Mouse (Mus musculus) testis, adult 2 months (tissue): Measurements from ENCODE around the gene Ano1. TPM values are rescaled to one million over a fixed set of nuclear protein-coding genes. Genes with fewer than 3 reads are reported as not detected.

Source experiments
- H3K27ac ChIP-seq: fragments of 200-500 bp; 2 replicates; pipeline ENCODE4 v1.5.1; 2012; ENCODE audit warnings: low read depth, low read length; ENCODE audit not compliant: control insufficient read depth, insufficient read depth
- H3K27me3 ChIP-seq: fragments of 200-500 bp; 2 replicates; pipeline ENCODE4 v1.6.1; 2012; ENCODE audit warnings: mild to moderate bottlenecking, low read length, moderate library complexity; ENCODE audit not compliant: control insufficient read depth, insufficient read depth
- H3K36me3 ChIP-seq: fragments of 200-500 bp; 2 replicates; pipeline ENCODE4 v1.6.1; 2012; ENCODE audit warnings: mild to moderate bottlenecking, low read length; ENCODE audit not compliant: control insufficient read depth, insufficient read depth
- H3K4me1 ChIP-seq: fragments of 200-500 bp; 2 replicates; pipeline ENCODE4 v1.6.1; 2012; ENCODE audit warnings: low read length; ENCODE audit not compliant: control insufficient read depth, insufficient read depth
- H3K4me3 ChIP-seq: fragments of 200-500 bp; 2 replicates; pipeline ENCODE4 v1.5.1; 2012; ENCODE audit warnings: low read depth, mild to moderate bottlenecking, low read length, moderate library complexity, mixed read lengths; ENCODE audit not compliant: control insufficient read depth
- CTCF ChIP-seq: fragments of 200-500 bp; IDR thresholded peaks from 2 replicates; pipeline ENCODE4 v1.5.1; 2012; ENCODE audit warnings: low read depth, mild to moderate bottlenecking, inconsistent platforms, low read length, moderate library complexity; ENCODE audit not compliant: control insufficient read depth, insufficient read depth, insufficient replicate concordance
- POLR2A ChIP-seq: fragments of 200-500 bp; IDR thresholded peaks from 2 replicates; pipeline ENCODE4 v1.6.1; 2012; ENCODE audit warnings: low read depth, mild to moderate bottlenecking, inconsistent platforms, low read length, moderate library complexity; ENCODE audit not compliant: control insufficient read depth
- polyA plus RNA-seq: library from polyadenylated mRNA; depleted of rRNA; stranded (reverse); fragments of >200 nt; gene quantifications from 2 replicates; pipeline ENCODE4 v1.2.3, GENCODE M21; 2012

Gene Ano1
- polyA plus RNA-seq, 1 experiment: 28.2 TPM

DNA sequence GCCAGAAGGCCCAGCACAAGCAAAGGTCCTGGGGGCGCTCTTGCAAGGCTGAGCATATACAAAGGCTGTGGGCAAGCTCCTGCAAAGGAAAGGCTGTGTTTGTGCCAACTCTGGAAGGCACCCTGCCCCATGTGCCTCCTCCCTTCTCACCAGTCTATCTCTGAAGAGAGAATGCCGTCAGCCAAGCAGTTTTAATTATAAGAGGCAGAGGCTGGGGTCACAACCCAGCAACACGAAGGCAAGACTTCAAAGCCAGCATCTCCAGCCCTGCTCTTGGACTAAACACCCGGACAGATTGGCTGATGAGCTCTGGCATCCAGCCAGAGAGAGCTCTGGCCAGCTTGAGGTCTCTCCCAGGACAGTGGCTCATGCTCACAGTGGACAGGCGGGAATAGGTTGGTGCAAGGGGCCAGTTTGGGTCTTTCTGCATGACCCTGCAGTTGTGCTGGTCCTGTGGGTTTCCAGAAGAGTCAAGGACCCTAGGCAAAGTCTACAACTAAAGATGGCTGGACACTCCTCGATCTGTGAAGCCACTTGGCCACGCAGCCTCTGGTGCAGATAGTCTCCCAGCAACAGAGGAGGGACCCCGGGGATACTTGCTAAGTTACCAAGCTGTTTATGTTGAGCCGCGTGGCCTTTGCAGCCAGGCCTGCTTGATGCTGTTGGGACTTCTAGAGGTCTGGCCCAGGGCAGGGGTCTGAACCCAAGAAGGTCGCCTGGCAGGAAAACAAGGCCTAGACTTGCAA, 12.9 kb upstream of the Ano1 start:
- H3K4me1 ChIP-seq: no peaks in the 10 kb centered on the region
- H3K27me3 ChIP-seq: no peaks in the 10 kb centered on the region
- no peak overlapping the region for H3K27ac ChIP-seq
- H3K4me3 ChIP-seq: no peak overlapping the region
- TF ChIP-seq POLR2A (no peak), CTCF (no peak)
- H3K36me3 ChIP-seq: no peaks in the 10 kb centered on the region

GRCm38 (mm10) chr7:144764013-144764412, 12.2 kb upstream of the Ano1 start:
- H3K4me3 ChIP-seq: no peak overlapping the region
- no peak overlapping the region for H3K27ac ChIP-seq
- TF ChIP-seq POLR2A (no peak), CTCF (no peak)
- no peaks in the 10 kb centered on the region for H3K36me3 ChIP-seq
- no peaks in the 10 kb centered on the region for H3K4me1 ChIP-seq
- H3K27me3 ChIP-seq: no peaks in the 10 kb centered on the region

DNA sequence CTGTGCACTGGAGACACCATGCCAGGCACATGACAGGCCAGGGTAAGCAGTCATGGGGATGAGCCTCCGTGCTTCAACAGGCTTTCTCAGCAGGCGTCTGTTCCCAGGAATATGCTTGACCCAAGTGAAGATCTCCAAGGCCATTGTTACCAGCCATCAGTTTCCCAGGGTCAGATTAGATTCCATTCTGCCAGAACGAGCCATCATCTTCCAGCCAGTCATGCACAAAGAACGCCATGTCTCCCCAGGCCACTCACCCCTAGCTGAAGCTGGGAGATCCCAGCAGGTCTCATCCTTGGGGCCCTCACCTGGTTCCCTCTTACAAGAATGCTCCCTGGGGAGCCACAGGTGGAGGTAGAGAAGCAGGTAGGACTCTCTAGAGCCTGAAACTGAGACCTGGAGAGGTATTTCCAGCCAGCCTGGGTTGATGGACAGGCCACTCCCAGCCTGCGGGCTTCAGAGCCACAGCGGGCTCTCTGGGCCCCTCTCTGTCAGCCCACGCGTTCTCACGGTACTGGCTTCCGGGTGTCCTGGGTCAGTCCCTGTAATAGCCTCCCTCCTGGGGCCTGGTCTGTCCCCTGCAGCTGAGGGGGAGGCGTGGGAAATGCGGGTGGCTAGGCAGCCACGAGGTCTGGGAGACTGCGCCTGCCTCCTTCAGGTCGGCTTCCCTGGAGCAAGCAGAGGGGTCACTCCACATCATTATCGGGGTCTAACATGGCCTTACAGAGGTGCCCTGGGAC, 10.9 kb upstream of the Ano1 start:
- no peak overlapping the region for H3K4me3 ChIP-seq
- no peaks in the 10 kb centered on the region for H3K27me3 ChIP-seq
- no peak for TF ChIP-seq CTCF
- TF ChIP-seq POLR2A: no peak
- no peaks in the 10 kb centered on the region for H3K4me1 ChIP-seq
- H3K27ac ChIP-seq: no peak overlapping the region
- no peaks in the 10 kb centered on the region for H3K36me3 ChIP-seq

DNA sequence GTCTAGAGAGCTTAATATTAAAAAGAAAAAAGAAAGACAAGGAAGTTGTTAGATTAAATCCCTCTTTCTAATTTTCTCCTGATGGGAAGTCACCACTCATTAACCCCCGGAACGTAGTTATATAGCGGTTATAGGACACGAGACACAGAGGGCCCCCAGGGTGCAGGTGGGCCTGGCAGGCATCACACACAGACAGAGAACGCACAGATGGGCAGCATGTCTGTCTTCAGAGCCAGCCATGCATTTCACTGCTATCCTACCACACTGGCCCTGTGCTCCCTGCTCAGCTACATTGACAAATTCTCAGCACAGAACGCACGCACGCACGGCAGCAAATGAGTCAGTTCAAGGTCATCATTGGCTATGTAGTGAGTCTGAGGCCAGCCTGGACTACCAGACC, 8.5 kb upstream of the Ano1 start:
- TF ChIP-seq POLR2A (no peak), CTCF (no peak)

GRCm38 (mm10) chr7:144759455-144759854, 7.7 kb upstream of the Ano1 start:
- Histone ChIP-seq H3K4me1 (no peaks in the 10 kb centered on the region; the same call in 1 of the 2 replicates), H3K27me3 (no peaks in the 10 kb centered on the region), H3K4me3 (no peak overlapping the region), H3K36me3 (no peaks in the 10 kb centered on the region), H3K27ac (no peak overlapping the region)
- no peak for TF ChIP-seq CTCF
- no peak for TF ChIP-seq POLR2A

More for the DNA sequence above, 8.5 kb upstream of the Ano1 start:
- Histone ChIP-seq H3K27me3 (no peaks in the 10 kb centered on the region), H3K27ac (no peak overlapping the region), H3K4me1 (no peaks in the 10 kb centered on the region), H3K4me3 (no peak overlapping the region), H3K36me3 (no peaks in the 10 kb centered on the region)

- Histone ChIP-seq H3K27me3 (no peaks in the 10 kb centered on the region), H3K27ac (no peak overlapping the region), H3K36me3 (no peaks in the 10 kb centered on the region), H3K4me3 (no peak overlapping the region), H3K4me1 (no peaks in the 10 kb centered on the region; the same call in 1 of the 2 replicates)
- TF ChIP-seq POLR2A (no peak), CTCF (no peak)
These were observed 4.0 kb upstream of the Ano1 start for GRCm38 (mm10) chr7:144755511-144756378.

- Histone ChIP-seq H3K4me3 (no peak overlapping the region), H3K36me3 (no peaks in the 10 kb centered on the region), H3K4me1 (no peaks in the 10 kb centered on the region; the same call in 1 of the 2 replicates), H3K27ac (no peak overlapping the region), H3K27me3 (no peaks in the 10 kb centered on the region)
- TF ChIP-seq CTCF (no peak), POLR2A (no peak)
These were observed 2.9 kb upstream of the Ano1 start for GRCm38 (mm10) chr7:144754722-144755121.
